Mouse (Mus musculus): Measurements from ENCODE around the gene Gnb5. TPM values are rescaled to one million over a fixed set of nuclear protein-coding genes. Genes with fewer than 3 reads are reported as not detected.

Gene Gnb5
- polyA plus RNA-seq, 1 experiment from 2014 or later: 78.1 TPM

DNA sequence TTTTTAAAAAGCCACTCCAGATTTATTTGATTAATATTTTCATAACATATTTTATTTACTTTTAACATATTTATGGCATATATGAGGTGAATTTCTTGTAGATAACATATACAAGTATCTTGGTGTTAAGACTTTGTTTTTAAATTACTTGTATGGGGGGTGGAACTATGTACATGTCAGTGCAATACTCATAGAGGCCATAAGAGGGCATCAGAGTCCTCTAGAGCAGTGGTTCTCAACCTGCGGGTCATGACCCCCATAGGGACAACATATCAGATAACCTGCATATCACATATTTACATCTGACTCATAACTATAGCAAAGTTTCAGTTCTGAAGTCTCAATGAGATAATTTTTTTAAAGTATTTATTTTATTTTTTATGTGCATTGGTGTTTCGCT lies 6.7 kb upstream of the Gnb5 start:
- no peak for ATAC-seq
- Histone ChIP-seq H3K9ac (ENCODE audit: low read depth, low read length) (no peak overlapping the region), H3K36me3 (ENCODE audit: control insufficient read depth, insufficient read depth, low read length) (no peaks in the 10 kb centered on the region), H3K27me3 (ENCODE audit: control insufficient read depth, insufficient read depth, low read depth, low read length) (no peaks in the 10 kb centered on the region), H3K4me1 (ENCODE audit: control insufficient read depth, insufficient read depth, low read length) (no peaks in the 10 kb centered on the region), H3K4me2 (ENCODE audit: low read length) (no peak overlapping the region), H3K9me3 (replicated peaks; ENCODE audit: control insufficient read depth, low read length, poor library complexity, severe bottlenecking) (no peaks in the 10 kb centered on the region), H3K4me3 (ENCODE audit: low read depth, low read length) (no peak overlapping the region), H3K27ac (ENCODE audit: low read length) (no peak overlapping the region)
- 86% methylated on average over 2 of the region's 2 CpGs for WGBS

DNA sequence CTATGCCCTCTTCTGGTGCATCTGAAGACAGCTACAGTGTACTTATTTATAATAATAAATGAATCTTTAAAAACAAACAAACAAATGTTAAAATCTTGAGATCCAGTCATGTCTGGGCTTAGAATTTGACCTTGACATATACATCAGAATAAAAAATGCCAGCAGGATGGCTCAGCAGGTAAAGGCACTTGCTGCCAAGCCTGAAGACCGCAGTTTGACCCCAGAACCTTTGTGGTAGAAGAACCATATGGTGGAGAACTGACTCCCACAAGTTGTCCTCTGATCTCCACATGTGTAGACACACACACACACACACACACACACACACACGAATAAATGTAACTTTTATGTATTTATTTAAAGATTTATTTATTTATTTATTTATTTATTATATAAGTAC lies 3.1 kb upstream of the Gnb5 start:
- Histone ChIP-seq H3K27me3 (ENCODE audit: control insufficient read depth, insufficient read depth, low read depth, low read length) (no peaks in the 10 kb centered on the region), H3K4me3 (ENCODE audit: low read depth, low read length) (no peak overlapping the region), H3K4me2 (ENCODE audit: low read length) (no peak overlapping the region), H3K9ac (ENCODE audit: low read depth, low read length) (no peak overlapping the region), H3K36me3 (ENCODE audit: control insufficient read depth, insufficient read depth, low read length) (no peaks in the 10 kb centered on the region), H3K27ac (ENCODE audit: low read length) (no peak overlapping the region), H3K4me1 (ENCODE audit: control insufficient read depth, insufficient read depth, low read length) (no peaks in the 10 kb centered on the region), H3K9me3 (replicated peaks; ENCODE audit: control insufficient read depth, low read length, poor library complexity, severe bottlenecking) (no peaks in the 10 kb centered on the region)
- 82% methylated on average over 2 of the region's 2 CpGs for WGBS
- no peak for ATAC-seq

DNA sequence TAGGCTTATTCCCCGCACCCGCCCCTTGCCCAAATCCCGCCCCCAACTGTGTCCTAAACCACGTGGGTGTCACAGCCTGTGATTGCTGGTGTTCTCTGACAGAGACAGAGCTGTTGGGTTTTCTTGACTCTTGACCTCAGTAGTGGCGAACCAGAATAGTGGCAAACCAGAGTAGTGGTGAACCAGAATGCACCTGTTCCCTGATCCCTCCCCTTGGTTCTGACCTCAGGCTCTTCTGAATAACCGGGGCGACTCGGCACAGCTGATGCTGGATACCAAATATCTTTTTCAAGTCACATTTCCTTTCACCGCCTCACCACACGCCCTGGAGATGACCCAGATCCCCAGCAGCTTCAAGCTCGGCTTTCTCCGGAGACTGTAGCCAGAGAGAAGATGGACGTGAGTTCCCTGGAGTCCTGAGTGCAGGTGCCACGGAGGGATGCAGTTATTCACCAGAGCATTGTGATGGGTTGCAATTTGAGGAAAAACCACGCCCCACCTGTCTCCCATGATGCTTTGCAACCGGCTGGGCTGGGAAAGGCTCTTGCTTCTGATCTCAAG lies 2.3 kb upstream of the Gnb5 start:
- Histone ChIP-seq H3K4me3 (ENCODE audit: low read depth, low read length) (no peak overlapping the region; the same call in 1 of the 2 replicates), H3K4me1 (ENCODE audit: control insufficient read depth, insufficient read depth, low read length) (no peaks in the 10 kb centered on the region), H3K4me2 (ENCODE audit: low read length) (peak overlapping the region; percentile 29), H3K27me3 (ENCODE audit: control insufficient read depth, insufficient read depth, low read depth, low read length) (no peaks in the 10 kb centered on the region), H3K9ac (ENCODE audit: low read depth, low read length) (no peak overlapping the region), H3K27ac (ENCODE audit: low read length) (no peak overlapping the region), H3K9me3 (replicated peaks; ENCODE audit: control insufficient read depth, low read length, poor library complexity, severe bottlenecking) (no peaks in the 10 kb centered on the region), H3K36me3 (ENCODE audit: control insufficient read depth, insufficient read depth, low read length) (no peaks in the 10 kb centered on the region)
- 41% methylated on average over 16 of the region's 16 CpGs for WGBS
- ATAC-seq: no peak

DNA sequence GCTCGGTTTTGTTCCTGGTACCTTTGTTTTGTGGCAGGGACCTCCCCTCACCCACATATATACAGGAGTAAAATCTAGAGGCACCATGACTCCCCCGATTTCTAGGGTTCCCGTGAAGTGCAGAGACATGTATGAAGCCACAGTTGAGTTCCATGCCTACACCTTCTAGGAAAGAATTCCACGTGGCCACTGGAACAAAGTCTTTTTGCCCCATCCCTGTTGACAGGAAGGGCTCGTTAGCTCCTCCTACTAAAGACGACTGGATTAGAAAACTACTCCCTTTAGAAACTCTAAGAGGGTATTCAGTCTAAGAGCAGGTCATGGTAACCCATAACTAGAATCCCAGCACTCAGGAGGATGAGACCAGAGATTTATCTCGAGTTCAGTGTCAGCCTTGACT lies 1.8 kb upstream of the Gnb5 start:
- Histone ChIP-seq H3K36me3 (ENCODE audit: control insufficient read depth, insufficient read depth, low read length) (no peaks in the 10 kb centered on the region), H3K9me3 (replicated peaks; ENCODE audit: control insufficient read depth, low read length, poor library complexity, severe bottlenecking) (no peaks in the 10 kb centered on the region), H3K4me2 (ENCODE audit: low read length) (peak overlapping the region; percentile 29; the same call in 1 of the 2 replicates), H3K4me1 (ENCODE audit: control insufficient read depth, insufficient read depth, low read length) (no peaks in the 10 kb centered on the region), H3K9ac (ENCODE audit: low read depth, low read length) (no peak overlapping the region), H3K4me3 (ENCODE audit: low read depth, low read length) (no peak overlapping the region), H3K27me3 (ENCODE audit: control insufficient read depth, insufficient read depth, low read depth, low read length) (no peaks in the 10 kb centered on the region), H3K27ac (ENCODE audit: low read length) (no peak overlapping the region)
- no peak for ATAC-seq
- 30% methylated on average over 7 of the region's 7 CpGs for WGBS

DNA sequence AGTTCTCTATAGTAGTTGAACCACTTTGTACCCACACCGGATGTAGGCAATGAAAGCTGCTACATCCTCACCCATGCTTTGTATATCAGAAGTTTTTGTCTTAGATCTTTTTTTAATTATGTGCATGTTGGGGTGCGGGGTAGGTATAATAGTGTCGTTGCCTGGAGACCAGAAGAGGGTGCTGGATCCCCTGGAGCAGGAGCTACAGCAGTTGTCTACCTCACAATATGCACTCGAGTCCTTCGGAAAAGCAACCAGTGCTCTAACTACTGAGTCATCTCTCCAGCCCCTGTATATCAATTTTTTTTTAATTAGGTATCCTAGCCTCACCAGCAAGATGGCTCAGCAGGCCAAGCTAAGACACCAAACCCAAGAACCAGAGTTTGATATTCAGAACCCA lies 927 bp downstream of the Gnb5 start:
- Histone ChIP-seq H3K4me2 (ENCODE audit: low read length) (no peak overlapping the region), H3K27ac (ENCODE audit: low read length) (no peak overlapping the region), H3K4me3 (ENCODE audit: low read depth, low read length) (no peak overlapping the region), H3K9ac (ENCODE audit: low read depth, low read length) (no peak overlapping the region), H3K9me3 (replicated peaks; ENCODE audit: control insufficient read depth, low read length, poor library complexity, severe bottlenecking) (no peaks in the 10 kb centered on the region), H3K4me1 (ENCODE audit: control insufficient read depth, insufficient read depth, low read length) (no peaks in the 10 kb centered on the region), H3K27me3 (ENCODE audit: control insufficient read depth, insufficient read depth, low read depth, low read length) (no peaks in the 10 kb centered on the region), H3K36me3 (ENCODE audit: control insufficient read depth, insufficient read depth, low read length) (no peaks in the 10 kb centered on the region)
- 86% methylated on average over 5 of the region's 5 CpGs for WGBS
- no peak for ATAC-seq

DNA sequence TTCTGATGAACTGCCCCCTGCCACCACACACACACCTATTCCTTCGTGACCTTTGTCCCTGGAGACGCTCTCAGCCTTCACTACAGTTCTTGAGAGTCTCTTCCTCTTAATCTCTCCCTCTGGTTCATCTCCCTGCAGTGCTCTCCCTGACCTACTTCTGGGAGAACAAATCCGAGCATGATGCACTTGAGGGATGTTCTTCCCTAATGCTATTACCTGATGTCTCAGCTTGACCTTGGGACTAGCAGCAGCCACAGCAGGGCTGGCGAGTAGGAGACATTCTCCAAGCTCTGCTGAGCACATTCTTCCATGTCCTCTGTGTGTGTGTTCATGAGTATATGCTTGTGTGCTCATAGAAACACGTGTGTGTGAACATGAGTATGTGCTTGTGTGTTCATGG lies 2.5 kb downstream of the Gnb5 start:
- no peaks in the 10 kb centered on the region for H3K27me3 ChIP-seq (ENCODE audit: control insufficient read depth, insufficient read depth, low read depth, low read length)
- H3K27ac ChIP-seq (ENCODE audit: low read length): no peak overlapping the region
- H3K9ac ChIP-seq (ENCODE audit: low read depth, low read length): no peak overlapping the region
- H3K4me3 ChIP-seq (ENCODE audit: low read depth, low read length): no peak overlapping the region
- H3K4me1 ChIP-seq (ENCODE audit: control insufficient read depth, insufficient read depth, low read length): peaks cover 2% of the 10 kb centered on the region; the same call in 1 of the 2 replicates
- 61% methylated on average over 5 of the region's 5 CpGs for WGBS
- no peak for ATAC-seq
- H3K4me2 ChIP-seq (ENCODE audit: low read length): no peak overlapping the region
- no peaks in the 10 kb centered on the region for H3K36me3 ChIP-seq (ENCODE audit: control insufficient read depth, insufficient read depth, low read length)
- H3K9me3 ChIP-seq (replicated peaks; ENCODE audit: control insufficient read depth, low read length, poor library complexity, severe bottlenecking): no peaks in the 10 kb centered on the region

DNA sequence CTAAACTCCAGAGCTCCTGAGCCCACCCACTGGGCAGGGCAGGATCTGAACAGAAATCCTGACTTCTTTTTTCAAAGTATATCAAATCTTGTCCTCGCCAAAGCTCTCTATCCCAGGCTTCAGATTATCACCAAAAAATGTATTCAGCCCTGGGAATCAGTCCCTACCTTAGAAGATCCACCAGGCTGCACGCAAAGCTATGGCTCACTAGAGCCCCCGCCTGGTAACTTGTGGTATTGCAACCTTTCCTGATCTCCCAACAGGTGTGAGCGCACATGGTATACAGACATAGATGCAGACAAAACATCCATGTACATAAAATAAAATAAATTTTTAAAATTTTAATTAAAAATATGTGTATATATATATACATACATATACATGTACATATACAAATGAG lies 5.9 kb downstream of the Gnb5 start:
- no peak for ATAC-seq
- WGBS: 17% methylated on average over 4 of the region's 4 CpGs
- Histone ChIP-seq H3K9me3 (replicated peaks; ENCODE audit: control insufficient read depth, low read length, poor library complexity, severe bottlenecking) (no peaks in the 10 kb centered on the region), H3K4me2 (ENCODE audit: low read length) (no peak overlapping the region), H3K4me3 (ENCODE audit: low read depth, low read length) (no peak overlapping the region), H3K4me1 (ENCODE audit: control insufficient read depth, insufficient read depth, low read length) (peaks cover 17% of the 10 kb centered on the region), H3K27me3 (ENCODE audit: control insufficient read depth, insufficient read depth, low read depth, low read length) (no peaks in the 10 kb centered on the region), H3K9ac (ENCODE audit: low read depth, low read length) (no peak overlapping the region), H3K36me3 (ENCODE audit: control insufficient read depth, insufficient read depth, low read length) (no peaks in the 10 kb centered on the region), H3K27ac (ENCODE audit: low read length) (no peak overlapping the region)

DNA sequence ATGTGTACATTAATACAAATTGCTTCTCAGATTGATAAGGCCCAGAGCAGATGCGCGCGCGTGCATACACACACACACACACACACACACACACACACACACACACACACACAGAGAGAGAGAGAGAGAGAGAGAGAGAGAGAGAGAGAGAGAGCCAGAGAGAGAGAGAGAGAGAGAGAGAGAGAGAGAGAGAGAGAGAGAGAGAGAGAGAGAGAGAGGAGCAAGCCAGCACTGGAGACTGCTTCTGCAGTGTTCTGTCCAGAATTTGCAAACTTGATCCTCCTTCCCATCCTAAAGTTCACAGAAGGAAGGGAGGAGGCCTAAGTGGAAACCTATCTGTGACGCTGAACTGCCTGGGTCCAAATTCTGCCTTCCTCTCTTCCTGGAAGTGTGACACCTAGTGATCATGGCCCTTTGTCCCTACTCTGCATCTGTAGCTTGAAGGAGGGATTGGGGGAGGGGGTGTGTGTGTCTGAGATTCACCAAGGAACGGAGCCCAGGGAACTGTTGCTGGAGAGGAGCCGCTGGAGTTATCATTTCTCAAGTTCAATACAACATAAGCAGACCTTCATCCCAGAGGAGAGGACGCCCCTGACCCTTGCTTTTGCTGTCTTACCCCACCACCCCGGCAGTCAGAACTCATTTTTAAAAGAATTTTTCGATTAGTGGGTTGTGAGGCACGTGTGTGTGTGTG lies 7.2 kb downstream of the Gnb5 start:
- no peaks in the 10 kb centered on the region for H3K9me3 ChIP-seq (replicated peaks; ENCODE audit: control insufficient read depth, low read length, poor library complexity, severe bottlenecking)

DNA sequence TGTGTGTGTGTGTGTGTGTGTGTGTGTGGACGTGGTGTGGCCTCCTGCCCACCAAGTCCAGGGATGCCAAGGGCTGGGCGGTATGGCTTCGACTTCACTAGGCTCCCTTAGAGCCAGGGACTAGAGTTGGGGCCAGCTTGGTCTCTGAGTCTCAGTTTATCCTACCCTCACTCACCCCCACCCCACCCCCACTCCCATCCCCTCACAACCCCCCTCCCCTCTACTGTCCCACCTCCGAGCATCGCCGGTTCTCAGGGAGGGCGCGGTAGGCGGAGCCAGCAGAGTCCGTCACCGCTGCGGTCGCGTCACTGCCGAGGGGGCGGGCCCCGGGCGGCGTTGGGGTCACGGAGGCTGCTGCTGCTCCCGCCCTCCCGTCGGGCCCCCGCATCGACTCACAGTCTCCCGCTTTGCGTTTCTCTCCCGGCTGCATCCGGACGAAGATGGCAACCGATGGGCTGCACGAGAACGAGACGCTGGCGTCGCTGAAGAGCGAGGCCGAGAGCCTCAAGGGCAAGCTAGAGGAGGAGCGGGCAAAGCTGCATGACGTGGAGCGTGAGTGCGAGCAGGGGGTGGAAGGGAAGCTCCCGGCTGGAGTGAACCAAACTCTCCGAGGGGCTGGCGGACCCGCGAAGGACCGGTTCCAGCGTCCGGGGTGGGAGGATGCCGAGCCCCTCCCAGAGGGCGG lies 7.9 kb downstream of the Gnb5 start:
- H3K9ac ChIP-seq (ENCODE audit: low read depth, low read length): peak overlapping the region; percentile 90
- 1% methylated on average over 45 of the region's 52 CpGs for WGBS
- H3K36me3 ChIP-seq (ENCODE audit: control insufficient read depth, insufficient read depth, low read length): no peaks in the 10 kb centered on the region
- peaks cover 20% of the 10 kb centered on the region for H3K4me1 ChIP-seq (ENCODE audit: control insufficient read depth, insufficient read depth, low read length)
- no peaks in the 10 kb centered on the region for H3K27me3 ChIP-seq (ENCODE audit: control insufficient read depth, insufficient read depth, low read depth, low read length)
- no peaks in the 10 kb centered on the region for H3K9me3 ChIP-seq (replicated peaks; ENCODE audit: control insufficient read depth, low read length, poor library complexity, severe bottlenecking)
- peak overlapping the region; percentile 90 for H3K27ac ChIP-seq (ENCODE audit: low read length)
- peak overlapping the region; percentile 78 for H3K4me2 ChIP-seq (ENCODE audit: low read length)
- ATAC-seq: peak; percentile 88
- H3K4me3 ChIP-seq (ENCODE audit: low read depth, low read length): peak overlapping the region; percentile 82

More for the DNA sequence above, 7.2 kb downstream of the Gnb5 start:
- WGBS: 24% methylated on average over 11 of the region's 11 CpGs
- peak; percentile 30 for ATAC-seq
- Histone ChIP-seq H3K27ac (ENCODE audit: low read length) (peak overlapping the region; percentile 90), H3K4me1 (ENCODE audit: control insufficient read depth, insufficient read depth, low read length) (peaks cover 17% of the 10 kb centered on the region), H3K4me2 (ENCODE audit: low read length) (peak overlapping the region; percentile 78), H3K9ac (ENCODE audit: low read depth, low read length) (peak overlapping the region; percentile 90), H3K4me3 (ENCODE audit: low read depth, low read length) (peak overlapping the region; percentile 82), H3K27me3 (ENCODE audit: control insufficient read depth, insufficient read depth, low read depth, low read length) (no peaks in the 10 kb centered on the region), H3K36me3 (ENCODE audit: control insufficient read depth, insufficient read depth, low read length) (no peaks in the 10 kb centered on the region)

Data from midbrain, embryonic 16.5 days (tissue).